Mouse (Mus musculus) gastrocnemius, adult 2 months (tissue): ENCODE measurements around the gene Otulin. TPM values are rescaled to one million over a fixed set of nuclear protein-coding genes. Genes with fewer than 3 reads are reported as not detected.
A peak's percentile ranks its signal among the peaks of the same experiment; 100 is the strongest.

Experiments
- DNase-seq: peaks from one replicate; pipeline ENCODE4 v3.0.0; 2022
- H3K27ac ChIP-seq: fragments of 200-600 bp; 2 replicates; pipeline ENCODE4 v1.8.1; 2022; ENCODE audit warnings: mild to moderate bottlenecking
- H3K4me3 ChIP-seq: fragments of 200-600 bp; 2 replicates; pipeline ENCODE4 v1.8.1; 2022; ENCODE audit warnings: mild to moderate bottlenecking, moderate library complexity
- CTCF ChIP-seq: fragments of 200-600 bp; IDR thresholded peaks from 2 replicates; pipeline ENCODE4 v1.8.1; 2022; ENCODE audit warnings: antibody characterized with exemption, mild to moderate bottlenecking, moderate library complexity
- intact Hi-C: fragments of 180-260 bp; cut with DNase I; formaldehyde crosslinking; loops from one replicate; pipeline ENCODE4 v1.15.1; 2025
- total RNA-seq, 2 experiments: library from RNA; stranded (reverse); gene quantifications; 2 replicates each; pipeline ENCODE4 v1.2.3; 2021

Otulin gene
- total RNA-seq, 2 experiments from 2014 or later = 16.2 to 20.7 TPM

DNA sequence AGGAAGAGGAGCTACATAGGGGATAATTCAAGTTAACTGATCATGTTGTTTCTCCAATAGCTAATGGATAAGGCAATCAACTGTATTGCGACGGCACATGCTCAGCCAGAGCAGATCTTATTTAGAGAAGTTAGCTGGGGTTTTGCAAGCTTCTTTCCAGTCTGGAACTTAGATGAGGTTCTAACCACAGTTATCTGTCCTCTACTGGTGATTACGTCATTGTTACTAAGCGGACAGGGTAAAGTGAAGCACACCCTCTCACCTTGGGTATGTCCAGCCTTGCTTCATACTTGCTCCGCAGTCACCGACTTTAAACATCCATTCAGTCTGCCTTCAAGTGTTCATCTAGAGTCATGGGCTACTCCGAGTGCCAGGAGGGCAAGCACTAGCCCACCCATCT lies 110.6 kb downstream of the Otulin start:
- intact Hi-C loops = no loop called here

DNA sequence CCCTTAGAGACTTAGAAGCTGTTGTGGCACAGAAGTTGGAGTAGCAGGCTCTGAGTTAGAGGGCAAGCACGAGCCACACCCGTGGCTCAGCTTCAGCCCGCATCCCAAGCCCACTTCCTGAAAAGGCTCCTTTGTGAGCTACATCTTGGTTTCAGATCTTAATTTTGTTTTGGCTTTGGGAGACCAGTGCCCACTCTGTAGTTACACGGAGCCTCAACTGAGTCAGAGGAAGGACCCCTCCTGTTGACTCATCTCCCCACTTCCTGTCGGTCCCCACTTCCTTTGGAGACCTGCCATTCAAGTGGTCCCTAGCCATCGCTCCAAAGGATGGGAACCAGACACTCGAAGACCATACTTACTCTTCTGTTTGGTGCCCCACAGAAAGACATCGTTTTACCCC lies 112.5 kb downstream of the Otulin start:
- 0 out of 2 replicates have a peak overlapping the region, but pooled peaks have one; percentile 16 for H3K27ac ChIP-seq
- no peak for DNase-seq

More for the DNA sequence above, 110.6 kb downstream of the Otulin start:
- TF ChIP-seq CTCF = no peak
- DNase-seq = no peak
- Histone ChIP-seq H3K4me3 (no peak overlapping the region), H3K27ac (no peak overlapping the region)

GRCm38 (mm10) chr15:27516927-27517326 lies 113.6 kb downstream of the Otulin start:
- DNase-seq = no peak
- no peak overlapping the region for H3K4me3 ChIP-seq
- TF ChIP-seq CTCF = no peak
- 0 out of 2 replicates have a peak overlapping the region, but pooled peaks have one; percentile 17 for H3K27ac ChIP-seq
- intact Hi-C loops = no loop called here

More for the DNA sequence above, 112.5 kb downstream of the Otulin start:
- no peak overlapping the region for H3K4me3 ChIP-seq
- TF ChIP-seq CTCF = no peak
- intact Hi-C loops = no loop called here

DNA sequence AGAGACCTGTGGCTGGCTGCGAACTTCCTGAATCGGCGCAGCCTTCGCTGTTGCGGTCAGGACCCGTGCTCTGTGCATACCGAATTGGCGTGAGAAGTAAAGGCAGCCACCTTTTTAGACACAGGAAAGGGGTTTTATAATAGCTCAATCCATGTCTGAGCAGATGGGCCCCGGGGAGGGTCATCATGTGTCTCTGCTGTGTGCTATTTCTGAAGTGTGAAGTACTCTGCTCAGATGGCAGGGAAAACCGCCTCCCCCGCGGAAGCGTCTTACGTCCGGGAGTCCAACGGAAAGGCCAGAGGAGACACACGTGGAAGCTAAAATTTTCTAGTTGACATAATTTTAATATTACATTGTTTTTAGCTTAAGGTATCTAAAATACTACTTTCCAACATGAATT lies 121.5 kb downstream of the Otulin start:
- no peak overlapping the region for H3K4me3 ChIP-seq
- H3K27ac ChIP-seq = peak overlapping the region; percentile 93
- peak; percentile 76 for DNase-seq
- no peak for TF ChIP-seq CTCF
- intact Hi-C loops = loop anchor here (5.0 kb wide), 1 partner anchor 33 kb away; no protein-coding TSS in a partner anchor

DNA sequence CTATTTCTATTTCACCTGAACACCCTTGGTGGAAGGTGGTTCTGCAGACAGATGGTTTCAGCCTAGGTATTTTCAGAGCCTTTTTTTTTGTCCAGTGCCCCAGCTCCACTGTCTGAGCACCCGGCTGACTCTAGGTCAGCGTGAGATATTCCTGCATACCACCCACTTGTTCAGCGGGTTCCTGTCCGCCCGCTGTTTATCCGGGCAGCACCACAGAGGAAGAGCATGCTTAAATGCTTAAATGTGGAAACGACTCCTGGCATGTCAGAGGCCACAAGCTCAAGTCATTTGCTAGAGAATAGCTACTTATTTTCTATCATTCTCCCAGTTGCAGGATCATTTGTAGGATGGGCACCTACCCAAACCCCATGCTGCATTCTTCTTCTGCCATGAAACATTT lies 122.3 kb downstream of the Otulin start:
- intact Hi-C loops = loop anchor here (5.0 kb wide), 1 partner anchor 34 kb away; no protein-coding TSS in a partner anchor
- Histone ChIP-seq H3K4me3 (no peak overlapping the region), H3K27ac (peak overlapping the region; percentile 93)
- no peak for TF ChIP-seq CTCF
- DNase-seq = no peak

DNA sequence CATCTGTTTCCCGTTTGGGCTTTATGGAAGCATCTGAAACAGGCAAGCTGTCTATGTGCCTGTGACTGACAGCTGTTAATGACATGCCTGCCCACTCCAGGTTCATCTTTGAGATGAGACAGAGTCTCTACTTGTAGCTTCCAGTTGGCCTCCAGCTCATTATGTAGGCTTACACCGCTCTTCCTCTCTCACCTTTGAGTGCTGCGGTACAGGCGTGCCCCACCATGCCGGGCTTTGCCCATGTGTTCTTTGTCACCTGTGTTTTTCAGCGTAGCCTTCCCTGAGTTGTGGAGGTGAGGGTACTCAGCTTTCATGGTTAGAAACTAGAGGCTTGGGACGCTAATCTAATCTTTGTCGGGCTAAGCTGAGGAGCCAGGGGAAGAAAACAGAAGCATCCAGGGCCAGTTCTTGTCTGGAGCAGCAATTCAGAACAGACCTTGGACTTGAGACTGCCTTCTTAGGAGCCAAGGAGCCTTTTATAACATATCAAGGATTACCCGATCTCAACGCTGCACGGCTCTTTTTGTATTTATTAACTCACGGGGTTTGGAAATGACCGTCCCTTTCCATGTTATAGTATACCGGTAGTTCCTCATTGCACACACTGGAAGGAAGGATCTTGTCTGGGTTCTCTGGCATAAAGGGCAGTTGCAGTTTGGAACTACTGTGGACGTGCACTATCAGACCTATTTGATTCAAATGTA lies 123.4 kb downstream of the Otulin start:
- DNase-seq = no peak
- Histone ChIP-seq H3K27ac (peak overlapping the region; percentile 93), H3K4me3 (no peak overlapping the region)
- no peak for TF ChIP-seq CTCF
- intact Hi-C loops = loop anchor here (5.0 kb wide), 1 partner anchor 35 kb away; no protein-coding TSS in a partner anchor

GRCm38 (mm10) chr15:27506127-27506886 lies 124.2 kb downstream of the Otulin start:
- Histone ChIP-seq H3K27ac (peak overlapping the region; percentile 93), H3K4me3 (no peak overlapping the region)
- intact Hi-C loops = loop anchor here (5.0 kb wide), 1 partner anchor 36 kb away; no protein-coding TSS in a partner anchor
- DNase-seq = peak; percentile 60
- no peak for TF ChIP-seq CTCF

DNA sequence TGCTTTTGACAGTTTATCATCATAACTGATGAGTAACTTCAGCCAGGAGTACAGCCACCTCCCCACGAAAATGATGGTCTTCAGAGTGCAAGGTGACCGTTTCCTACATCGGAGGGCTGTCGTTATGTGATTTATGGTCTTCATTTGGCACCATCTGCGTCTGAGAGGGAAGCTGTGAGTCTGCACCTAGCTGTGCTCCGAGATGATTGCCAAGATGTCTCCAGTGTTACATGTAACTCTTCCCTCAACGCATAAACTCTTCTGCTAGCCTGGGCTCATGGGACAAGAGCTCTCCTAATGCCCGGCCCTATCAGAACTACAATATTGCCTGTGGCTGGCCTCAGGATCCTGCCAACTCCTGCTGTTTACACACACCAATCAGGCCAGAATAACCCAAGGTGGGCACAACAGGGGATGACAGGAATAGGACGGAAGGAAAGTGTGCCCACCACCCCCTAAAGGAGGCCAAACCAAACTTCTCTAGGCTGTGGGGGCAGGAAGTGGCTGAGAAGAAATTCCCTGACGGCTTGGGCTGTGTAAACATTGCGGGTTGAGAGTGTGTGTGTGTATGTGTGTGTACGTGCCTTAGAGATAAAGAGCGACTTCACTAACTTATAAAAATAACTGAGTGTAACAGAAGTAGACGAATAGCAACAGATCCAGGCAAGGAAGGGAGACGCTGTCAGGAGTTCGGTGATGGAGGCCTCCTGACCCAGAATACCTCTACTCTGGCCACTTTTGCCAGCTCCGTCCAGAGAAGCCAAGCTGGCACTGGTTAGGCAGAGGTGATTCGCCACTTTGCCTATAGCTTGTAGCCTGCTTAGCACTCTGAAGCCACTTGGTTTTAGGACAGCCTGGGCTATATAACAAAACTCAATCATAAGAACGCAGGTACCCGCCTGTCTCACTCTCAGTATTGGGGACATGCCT lies 126.4 kb downstream of the Otulin start:
- intact Hi-C loops = loop anchor here (5.0 kb wide), 1 partner anchor 37 kb away; the partner anchor contains the start of gene Ank
- H3K27ac ChIP-seq = peak overlapping the region; percentile 93
- peak; percentile 76 for DNase-seq
- peak overlapping the region; percentile 36 for H3K4me3 ChIP-seq
- no peak for TF ChIP-seq CTCF

DNA sequence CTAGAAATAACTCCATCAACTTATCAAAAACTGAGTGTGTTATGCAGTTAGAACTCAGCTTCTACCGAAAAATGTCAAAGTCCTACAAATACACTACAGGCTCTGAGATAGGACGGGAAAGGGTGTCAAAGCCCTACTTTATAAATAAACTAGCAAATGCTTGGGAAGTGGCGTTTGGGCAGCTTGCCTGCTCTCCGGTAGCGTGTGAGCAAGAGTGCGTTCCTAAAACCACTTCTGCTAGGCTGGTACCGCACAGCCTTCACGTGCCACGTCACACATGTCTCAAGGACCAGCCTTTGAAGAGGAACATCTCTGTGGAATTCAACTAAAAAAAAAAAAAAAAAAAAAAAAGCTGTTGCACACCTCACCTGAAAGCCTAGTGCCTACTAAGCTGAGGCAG lies 127.3 kb downstream of the Otulin start:
- intact Hi-C loops = loop anchor here (5.0 kb wide), 1 partner anchor 36 kb away; the partner anchor contains the start of gene Ank
- TF ChIP-seq CTCF = no peak
- DNase-seq = peak; percentile 69
- Histone ChIP-seq H3K27ac (peak overlapping the region; percentile 93), H3K4me3 (peak overlapping the region; percentile 15; the same call in 1 of the 2 replicates)

GRCm38 (mm10) chr15:27502338-27502737 lies 128.2 kb downstream of the Otulin start:
- no peak for TF ChIP-seq CTCF
- Histone ChIP-seq H3K27ac (peak overlapping the region; percentile 68), H3K4me3 (no peak overlapping the region)
- intact Hi-C loops = loop anchor here (5.0 kb wide), 1 partner anchor 35 kb away; the partner anchor contains the start of gene Ank
- no peak for DNase-seq

DNA sequence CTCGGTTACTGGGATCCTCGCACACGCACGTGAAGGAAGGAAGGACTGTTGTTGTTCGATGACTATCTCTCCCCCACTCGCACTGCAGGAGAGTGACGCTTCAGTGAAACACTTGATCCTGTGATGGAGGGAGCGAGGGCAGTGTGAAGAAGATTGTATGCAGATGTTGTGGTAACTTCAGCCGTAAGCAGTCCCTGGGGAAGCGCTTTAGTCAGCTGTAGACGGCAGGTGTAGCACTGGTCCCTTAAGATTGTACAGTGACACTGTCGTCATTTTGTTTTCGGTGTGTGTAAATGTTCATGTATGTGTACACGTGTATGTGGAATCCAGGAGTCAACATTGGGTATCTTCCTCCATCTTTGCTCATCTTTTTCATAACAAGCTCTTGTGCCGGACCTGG lies 130.1 kb downstream of the Otulin start:
- no peak overlapping the region for H3K4me3 ChIP-seq
- intact Hi-C loops = loop anchor here (5.0 kb wide), 1 partner anchor 33 kb away; the partner anchor contains the start of gene Ank
- TF ChIP-seq CTCF = no peak
- no peak overlapping the region for H3K27ac ChIP-seq
- DNase-seq = no peak

- no peak for DNase-seq
- no peak overlapping the region for H3K4me3 ChIP-seq
- H3K27ac ChIP-seq = peak overlapping the region; percentile 49; the same call in 1 of the 2 replicates
- intact Hi-C loops = no loop called here
- no peak for TF ChIP-seq CTCF
Observed at GRCm38 (mm10) chr15:27498078-27498477, 132.4 kb downstream of the Otulin start.
